Mouse (Mus musculus): ENCODE measurements at regions not wholly inside any gene's neighbourhood (a gene's known extent, or its start where the extent isn't known, plus 50 kb on each side); places are given as distances from the start of the nearest gene placed in this dataset.

GRCm38 (mm10) chr16:87225595-87225994, 128.4 kb upstream of the N6amt1 start:
- H3K36me3 ChIP-seq (replicated peaks): no peaks in the 10 kb centered on the region
- no peaks in the 10 kb centered on the region for H3K9me3 ChIP-seq (replicated peaks)
- ATAC-seq (ENCODE audit: insufficient read depth): no peak
- no peaks in the 10 kb centered on the region for H3K27me3 ChIP-seq
- H3K9ac ChIP-seq: no peak overlapping the region
- H3K4me2 ChIP-seq: no peak overlapping the region
- no peak overlapping the region for H3K4me3 ChIP-seq (replicated peaks)
- WGBS (ENCODE audit: insufficient replicate concordance): 70% methylated on average over 10 of the region's 10 CpGs
- H3K4me1 ChIP-seq (replicated peaks): no peaks in the 10 kb centered on the region
- no peak overlapping the region for H3K27ac ChIP-seq (replicated peaks)

- Histone ChIP-seq H3K27ac (replicated peaks) (no peak overlapping the region), H3K36me3 (replicated peaks) (no peaks in the 10 kb centered on the region), H3K9me3 (replicated peaks) (no peaks in the 10 kb centered on the region), H3K9ac (no peak overlapping the region), H3K4me2 (no peak overlapping the region), H3K4me3 (replicated peaks) (no peak overlapping the region), H3K4me1 (replicated peaks) (no peaks in the 10 kb centered on the region), H3K27me3 (no peaks in the 10 kb centered on the region)
- 71% methylated on average over 8 of the region's 8 CpGs for WGBS (ENCODE audit: insufficient replicate concordance)
- ATAC-seq (ENCODE audit: insufficient read depth): no peak
These were observed 128.9 kb upstream of the N6amt1 start for GRCm38 (mm10) chr16:87225085-87225484.

GRCm38 (mm10) chr16:87224024-87224423, 130.0 kb upstream of the N6amt1 start:
- Histone ChIP-seq H3K9me3 (replicated peaks) (no peaks in the 10 kb centered on the region), H3K36me3 (replicated peaks) (no peaks in the 10 kb centered on the region), H3K4me2 (no peak overlapping the region), H3K9ac (no peak overlapping the region), H3K4me1 (replicated peaks) (no peaks in the 10 kb centered on the region), H3K27me3 (no peaks in the 10 kb centered on the region), H3K4me3 (replicated peaks) (no peak overlapping the region), H3K27ac (replicated peaks) (no peak overlapping the region)
- no peak for ATAC-seq (ENCODE audit: insufficient read depth)
- WGBS (ENCODE audit: insufficient replicate concordance): 64% methylated on average over 7 of the region's 7 CpGs

GRCm38 (mm10) chr16:87220611-87221010, 133.4 kb upstream of the N6amt1 start:
- Histone ChIP-seq H3K9me3 (replicated peaks) (no peaks in the 10 kb centered on the region), H3K36me3 (replicated peaks) (no peaks in the 10 kb centered on the region), H3K4me2 (no peak overlapping the region), H3K27me3 (no peaks in the 10 kb centered on the region), H3K4me1 (replicated peaks) (no peaks in the 10 kb centered on the region), H3K27ac (replicated peaks) (no peak overlapping the region), H3K9ac (no peak overlapping the region), H3K4me3 (replicated peaks) (no peak overlapping the region)
- WGBS (ENCODE audit: insufficient replicate concordance): 67% methylated on average over 5 of the region's 5 CpGs
- no peak for ATAC-seq (ENCODE audit: insufficient read depth)

DNA sequence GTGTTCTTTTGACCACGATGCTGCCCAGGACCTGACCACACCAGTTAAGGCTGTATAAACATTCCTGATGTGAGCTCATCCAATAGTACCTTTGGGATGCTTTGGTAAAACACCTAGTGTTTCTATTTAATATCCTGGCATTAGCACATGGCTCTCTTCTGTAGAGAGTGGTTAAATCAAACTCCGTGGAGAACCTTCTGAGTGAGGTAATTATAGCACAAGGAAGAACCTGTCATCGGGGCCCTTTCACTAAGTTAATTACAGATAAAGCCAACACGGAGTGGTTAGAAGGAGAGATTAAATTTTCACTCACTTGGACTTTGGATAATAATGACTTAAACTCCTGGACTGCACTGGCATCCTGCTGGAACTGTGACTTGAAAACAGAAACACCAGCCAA, 133.8 kb upstream of the N6amt1 start:
- Histone ChIP-seq H3K36me3 (replicated peaks) (no peaks in the 10 kb centered on the region), H3K27me3 (no peaks in the 10 kb centered on the region), H3K9me3 (replicated peaks) (no peaks in the 10 kb centered on the region), H3K9ac (no peak overlapping the region), H3K27ac (replicated peaks) (no peak overlapping the region), H3K4me2 (no peak overlapping the region), H3K4me3 (replicated peaks) (no peak overlapping the region), H3K4me1 (replicated peaks) (no peaks in the 10 kb centered on the region)
- ATAC-seq (ENCODE audit: insufficient read depth): no peak
- WGBS (ENCODE audit: insufficient replicate concordance): 51% methylated on average over 4 of the region's 4 CpGs

- H3K9ac ChIP-seq: no peak overlapping the region
- no peaks in the 10 kb centered on the region for H3K27me3 ChIP-seq
- ATAC-seq (ENCODE audit: insufficient read depth): no peak
- no peaks in the 10 kb centered on the region for H3K4me1 ChIP-seq (replicated peaks)
- WGBS (ENCODE audit: insufficient replicate concordance): 48% methylated on average over 1 of the region's 1 CpGs
- no peak overlapping the region for H3K4me2 ChIP-seq
- no peak overlapping the region for H3K27ac ChIP-seq (replicated peaks)
- no peak overlapping the region for H3K4me3 ChIP-seq (replicated peaks)
- H3K9me3 ChIP-seq (replicated peaks): no peaks in the 10 kb centered on the region
- H3K36me3 ChIP-seq (replicated peaks): no peaks in the 10 kb centered on the region
These were observed 146.1 kb upstream of the N6amt1 start for GRCm38 (mm10) chr16:87207875-87208274.

DNA sequence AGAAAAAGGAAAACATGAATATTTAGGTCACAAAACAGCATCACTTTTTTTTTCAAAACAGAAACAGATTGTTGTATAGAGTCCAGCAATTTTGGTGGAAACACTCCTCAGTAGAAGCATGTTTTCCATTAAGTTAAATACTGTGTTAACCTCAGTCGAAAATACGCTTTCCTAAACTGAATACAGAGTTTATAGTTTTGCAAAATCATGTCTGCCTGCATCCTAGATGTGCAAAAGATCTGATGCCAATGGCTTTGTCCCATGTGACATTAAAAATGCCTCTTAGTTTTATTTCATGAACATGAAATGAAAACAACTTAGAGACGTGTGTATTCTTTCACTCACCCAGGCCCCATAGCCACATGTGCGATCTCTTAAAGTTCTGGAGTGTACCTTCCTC, 163.5 kb upstream of the N6amt1 start:
- Histone ChIP-seq H3K36me3 (replicated peaks) (no peaks in the 10 kb centered on the region), H3K27ac (replicated peaks) (no peak overlapping the region), H3K27me3 (no peaks in the 10 kb centered on the region)

GRCm38 (mm10) chr16:87188737-87189136, 165.2 kb upstream of the N6amt1 start:
- ATAC-seq (ENCODE audit: insufficient read depth): no peak

More for the DNA sequence above, 163.5 kb upstream of the N6amt1 start:
- Histone ChIP-seq H3K4me1 (replicated peaks) (no peaks in the 10 kb centered on the region), H3K9me3 (replicated peaks) (no peaks in the 10 kb centered on the region), H3K4me3 (replicated peaks) (no peak overlapping the region), H3K9ac (no peak overlapping the region), H3K4me2 (no peak overlapping the region)
- WGBS (ENCODE audit: insufficient replicate concordance): 68% methylated on average over 4 of the region's 4 CpGs
- ATAC-seq (ENCODE audit: insufficient read depth): no peak

GRCm38 (mm10) chr16:87172395-87172794, 181.6 kb upstream of the N6amt1 start:
- no peak overlapping the region for H3K27ac ChIP-seq (replicated peaks)
- no peaks in the 10 kb centered on the region for H3K9me3 ChIP-seq (replicated peaks)
- no peaks in the 10 kb centered on the region for H3K36me3 ChIP-seq (replicated peaks)
- H3K4me2 ChIP-seq: no peak overlapping the region
- no peak overlapping the region for H3K4me3 ChIP-seq (replicated peaks)
- H3K27me3 ChIP-seq: no peaks in the 10 kb centered on the region
- ATAC-seq (ENCODE audit: insufficient read depth): no peak
- no peak overlapping the region for H3K9ac ChIP-seq
- no peaks in the 10 kb centered on the region for H3K4me1 ChIP-seq (replicated peaks)
- 59% methylated on average over 4 of the region's 4 CpGs for WGBS (ENCODE audit: insufficient replicate concordance)

More at GRCm38 (mm10) chr16:87188737-87189136, 165.2 kb upstream of the N6amt1 start:
- Histone ChIP-seq H3K4me2 (no peak overlapping the region), H3K9ac (no peak overlapping the region), H3K27ac (replicated peaks) (no peak overlapping the region), H3K4me1 (replicated peaks) (no peaks in the 10 kb centered on the region), H3K27me3 (no peaks in the 10 kb centered on the region), H3K9me3 (replicated peaks) (no peaks in the 10 kb centered on the region), H3K36me3 (replicated peaks) (no peaks in the 10 kb centered on the region), H3K4me3 (replicated peaks) (no peak overlapping the region)
- 41% methylated on average over 2 of the region's 2 CpGs for WGBS (ENCODE audit: insufficient replicate concordance)

- Histone ChIP-seq H3K36me3 (replicated peaks) (no peaks in the 10 kb centered on the region), H3K4me2 (no peak overlapping the region), H3K9ac (no peak overlapping the region), H3K4me1 (replicated peaks) (no peaks in the 10 kb centered on the region), H3K27me3 (no peaks in the 10 kb centered on the region), H3K4me3 (replicated peaks) (no peak overlapping the region), H3K27ac (replicated peaks) (no peak overlapping the region), H3K9me3 (replicated peaks) (no peaks in the 10 kb centered on the region)
- ATAC-seq (ENCODE audit: insufficient read depth): no peak
- 71% methylated on average over 2 of the region's 2 CpGs for WGBS (ENCODE audit: insufficient replicate concordance)
These were observed 214.7 kb upstream of the N6amt1 start for GRCm38 (mm10) chr16:87139301-87139700.

DNA sequence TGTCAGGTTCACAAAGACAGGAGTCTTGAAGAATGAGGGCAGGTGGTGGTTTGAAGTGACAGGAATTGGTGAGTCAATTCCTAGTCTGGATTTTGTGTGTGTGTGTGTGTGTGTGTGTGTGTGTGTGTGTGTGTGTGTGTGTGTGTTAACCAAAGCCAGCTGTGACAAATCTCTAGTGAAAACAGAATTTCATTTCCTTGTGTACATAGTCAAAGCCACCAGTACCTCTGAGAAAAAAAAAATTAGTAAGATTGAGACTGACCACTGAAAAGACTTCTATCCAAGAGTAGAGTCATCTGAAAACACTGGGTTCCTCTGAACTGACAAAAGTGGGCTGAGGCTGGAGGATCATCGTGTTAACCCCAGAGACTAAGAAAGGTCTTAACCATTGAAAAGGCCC, 217.5 kb upstream of the N6amt1 start:
- ATAC-seq (ENCODE audit: insufficient read depth): no peak
- Histone ChIP-seq H3K27me3 (no peaks in the 10 kb centered on the region), H3K4me3 (replicated peaks) (no peak overlapping the region), H3K36me3 (replicated peaks) (no peaks in the 10 kb centered on the region), H3K9me3 (replicated peaks) (no peaks in the 10 kb centered on the region), H3K27ac (replicated peaks) (no peak overlapping the region), H3K9ac (no peak overlapping the region), H3K4me2 (no peak overlapping the region), H3K4me1 (replicated peaks) (no peaks in the 10 kb centered on the region)
- WGBS (ENCODE audit: insufficient replicate concordance): 56% methylated on average over 1 of the region's 1 CpGs

- Histone ChIP-seq H3K9me3 (replicated peaks) (no peaks in the 10 kb centered on the region), H3K4me3 (replicated peaks) (no peak overlapping the region), H3K9ac (no peak overlapping the region), H3K36me3 (replicated peaks) (no peaks in the 10 kb centered on the region), H3K27ac (replicated peaks) (no peak overlapping the region), H3K27me3 (no peaks in the 10 kb centered on the region), H3K4me1 (replicated peaks) (no peaks in the 10 kb centered on the region), H3K4me2 (no peak overlapping the region)
- ATAC-seq (ENCODE audit: insufficient read depth): no peak
These were observed 219.5 kb upstream of the N6amt1 start for GRCm38 (mm10) chr16:87134452-87134851.
